Mouse (Mus musculus) heart, embryonic 14.5 days (tissue): ENCODE measurements around the gene 2010111I01Rik. TPM values are rescaled to one million over a fixed set of nuclear protein-coding genes. Genes with fewer than 3 reads are reported as not detected.
A peak's percentile ranks its signal among the peaks of the same experiment; 100 is the strongest.

ENCODE experiments used
- ATAC-seq: fragments of 200-750 bp; cut with Nextera tagmentation; 2 replicates; pipeline ENCODE4 v1.8.0; 2017; ENCODE audit warnings: low read depth, moderate TSS enrichment; ENCODE audit not compliant: insufficient number of reproducible peaks, insufficient read depth, low FRiP score
- H3K27ac ChIP-seq, 2 experiments: fragments of 200-500 bp in 1 of 2; fragments of 300-500 bp in 1 of 2; sonication (generic) in 1 of 2; replicated peaks in 1 of 2; 2 replicates each; pipeline ENCODE4 v1.5.1; 2012 to 2014; ENCODE audit warnings: low read depth in 2 of 2, low read length in 2 of 2, control low read depth in 1 of 2, mild to moderate bottlenecking in 1 of 2, mixed read lengths in 1 of 2; ENCODE audit not compliant: control insufficient read depth in 1 of 2, insufficient read depth in 1 of 2
- H3K27me3 ChIP-seq: fragments of 300-500 bp; sonication (generic); 2 replicates; pipeline ENCODE4 v1.6.1; 2014; ENCODE audit warnings: mild to moderate bottlenecking, low read length, control low read depth; ENCODE audit not compliant: control insufficient read depth, insufficient read depth
- H3K36me3 ChIP-seq: fragments of 300-500 bp; sonication (generic); 2 replicates; pipeline ENCODE4 v1.6.1; 2014; ENCODE audit warnings: mild to moderate bottlenecking, control low read depth, low read length, mixed read lengths; ENCODE audit not compliant: control insufficient read depth, insufficient read depth
- H3K4me1 ChIP-seq, 2 experiments: fragments of 200-500 bp in 1 of 2; fragments of 300-500 bp in 1 of 2; sonication (generic) in 1 of 2; 2 replicates each; pipeline ENCODE4 v1.6.1; 2012 to 2014; ENCODE audit warnings: low read length in 2 of 2, control low read depth in 1 of 2, mixed read lengths in 1 of 2; ENCODE audit not compliant: control insufficient read depth in 2 of 2, insufficient read depth in 2 of 2
- H3K4me2 ChIP-seq: fragments of 300-500 bp; sonication (generic); 2 replicates; pipeline ENCODE4 v1.6.1; 2014; ENCODE audit warnings: mild to moderate bottlenecking, low read length
- H3K4me3 ChIP-seq, 2 experiments: fragments of 200-500 bp in 1 of 2; fragments of 300-500 bp in 1 of 2; sonication (generic) in 1 of 2; 2 replicates each; pipeline ENCODE4 v1.5.1; 2012 to 2014; ENCODE audit warnings: low read length in 2 of 2, mild to moderate bottlenecking in 2 of 2, control low read depth in 1 of 2, low read depth in 1 of 2, moderate library complexity in 1 of 2; ENCODE audit not compliant: control insufficient read depth in 1 of 2, insufficient read depth in 1 of 2
- H3K9ac ChIP-seq: fragments of 300-500 bp; sonication (generic); 2 replicates; pipeline ENCODE4 v1.6.1; 2014; ENCODE audit warnings: mild to moderate bottlenecking, low read length
- H3K9me3 ChIP-seq: fragments of 300-500 bp; sonication (generic); 2 replicates; pipeline ENCODE4 v1.6.1; 2016; ENCODE audit warnings: low read length, control low read depth; ENCODE audit not compliant: control insufficient read depth
- WGBS: fragments of 180-500 bp; shearing (Covaris S2); extraction: QIAGEN DNeasy Blood & Tissue Kit; methylation state at CpG from one replicate; pipeline ENCODE4 v1.1.7; 2014; 5-methylcytosine and 5-hydroxymethylcytosine counted together
- polyA plus RNA-seq: library from polyadenylated mRNA; unstranded; fragments of >200 nt; fragmentation: Nextera tagmentation; extraction: Ambion mirVana; gene quantifications from 2 replicates; pipeline ENCODE4 v1.2.1, GENCODE M21; 2014

Gene 2010111I01Rik
- polyA plus RNA-seq, 1 experiment from 2014 or later = 69.5 TPM

DNA sequence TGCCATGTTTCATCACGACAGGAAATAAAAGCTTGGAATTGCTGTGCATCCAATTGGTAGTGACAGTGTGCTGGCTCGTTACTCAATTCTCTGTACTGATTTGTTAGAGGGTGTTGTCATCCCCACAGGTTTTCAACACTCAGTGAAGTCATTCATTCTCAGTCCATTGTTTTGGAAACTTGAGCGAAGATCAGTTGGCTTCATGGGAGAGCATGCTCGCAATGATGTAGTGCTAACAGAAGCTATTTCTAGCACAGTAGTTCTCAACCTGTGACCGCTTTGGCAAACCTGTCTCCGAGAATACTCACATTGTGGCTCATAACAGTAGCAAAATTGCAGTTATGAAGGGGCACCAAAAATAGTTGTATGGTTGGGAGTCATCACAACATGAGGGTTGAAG, 8.7 kb upstream of the 2010111I01Rik start:
- WGBS = 49% methylated on average over 6 of the region's 6 CpGs

DNA sequence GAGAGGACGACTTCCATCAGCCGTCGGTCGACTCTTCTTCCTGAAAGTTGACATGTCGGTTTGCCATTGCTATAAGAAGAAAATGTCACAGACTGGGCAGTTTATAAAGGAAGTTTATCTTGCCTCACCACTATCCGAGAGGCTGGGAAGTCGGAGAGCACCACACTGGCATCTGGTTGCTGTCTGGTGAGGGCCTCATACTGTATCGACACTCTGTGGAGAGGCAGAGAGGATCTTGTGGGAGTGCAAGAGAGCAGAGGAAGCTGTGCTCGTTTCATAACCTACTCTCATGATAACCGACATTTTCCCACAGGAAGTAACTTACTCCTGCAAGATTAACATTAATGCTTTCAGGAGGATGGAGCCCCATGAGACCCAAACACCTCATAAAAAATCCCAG, 7.9 kb upstream of the 2010111I01Rik start:
- no peak overlapping the region for H3K4me3 ChIP-seq
- ATAC-seq = no peak
- no peak overlapping the region for H3K9ac ChIP-seq
- H3K27ac ChIP-seq = no peak overlapping the region
- no peaks in the 10 kb centered on the region for H3K36me3 ChIP-seq
- H3K4me1 ChIP-seq = peaks cover 3 to 7% of the 10 kb centered on the region in 2 experiments; a peak in 2 of 4 replicates
- no peaks in the 10 kb centered on the region for H3K27me3 ChIP-seq
- WGBS = 47% methylated on average over 10 of the region's 10 CpGs
- no peak overlapping the region for H3K4me2 ChIP-seq
- H3K9me3 ChIP-seq = no peaks in the 10 kb centered on the region

More for the DNA sequence above, 8.7 kb upstream of the 2010111I01Rik start:
- ATAC-seq = no peak
- no peak overlapping the region for H3K27ac ChIP-seq
- peaks cover 3 to 7% of the 10 kb centered on the region in 2 experiments; a peak in 2 of 4 replicates for H3K4me1 ChIP-seq
- H3K36me3 ChIP-seq = no peaks in the 10 kb centered on the region
- H3K4me2 ChIP-seq = no peak overlapping the region
- no peaks in the 10 kb centered on the region for H3K9me3 ChIP-seq
- no peak overlapping the region for H3K9ac ChIP-seq
- H3K4me3 ChIP-seq = no peak overlapping the region
- no peaks in the 10 kb centered on the region for H3K27me3 ChIP-seq

DNA sequence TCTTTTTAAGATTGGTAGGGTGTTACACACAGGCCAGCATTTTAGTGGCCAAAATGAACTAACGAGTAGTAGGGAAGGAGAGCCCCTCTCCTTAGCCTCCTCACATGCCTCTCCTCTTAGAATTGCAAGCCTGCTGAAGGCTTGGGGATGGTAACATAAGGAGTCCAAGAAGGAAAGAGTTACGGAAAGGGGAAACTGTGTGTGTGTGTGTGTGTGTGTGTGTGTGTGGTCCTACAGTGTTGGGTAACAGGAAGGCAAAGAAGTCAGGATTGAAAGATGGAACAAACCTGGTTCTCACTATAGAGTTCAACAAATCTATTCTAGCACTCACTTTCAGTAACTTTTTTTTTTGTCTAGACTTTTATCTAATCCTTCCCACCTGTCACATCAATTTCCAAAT, 1.3 kb upstream of the 2010111I01Rik start:
- H3K4me2 ChIP-seq = no peak overlapping the region
- H3K9ac ChIP-seq = no peak overlapping the region
- no peaks in the 10 kb centered on the region for H3K9me3 ChIP-seq
- H3K4me1 ChIP-seq = no peaks in the 10 kb centered on the region
- no peak overlapping the region for H3K4me3 ChIP-seq
- H3K36me3 ChIP-seq = no peaks in the 10 kb centered on the region
- ATAC-seq = no peak
- H3K27ac ChIP-seq = no peak overlapping the region
- no peaks in the 10 kb centered on the region for H3K27me3 ChIP-seq
- 80% methylated on average over 2 of the region's 2 CpGs for WGBS

DNA sequence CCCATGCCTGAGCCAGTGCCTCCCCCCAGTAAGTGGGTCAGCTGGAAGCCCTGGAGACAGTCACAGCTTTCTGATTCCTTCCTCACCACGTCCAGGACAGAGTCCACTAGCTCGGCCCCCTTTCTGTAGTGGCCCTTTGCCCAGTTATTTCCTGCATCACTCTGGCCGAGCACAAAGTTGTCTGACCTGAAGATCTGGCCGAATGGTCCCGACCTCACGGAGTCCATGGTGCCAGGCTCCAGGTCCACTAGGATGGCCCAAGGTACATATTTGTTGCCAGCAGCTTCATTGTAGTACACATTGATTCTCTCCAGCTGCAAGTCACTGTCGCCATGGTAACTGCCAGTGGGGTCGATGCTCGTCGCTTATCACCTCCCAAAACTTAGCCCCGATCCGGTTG, 3.5 kb downstream of the 2010111I01Rik start:
- no peak overlapping the region for H3K4me2 ChIP-seq
- H3K9ac ChIP-seq = no peak overlapping the region
- H3K9me3 ChIP-seq = no peaks in the 10 kb centered on the region
- no peaks in the 10 kb centered on the region for H3K36me3 ChIP-seq
- no peak for ATAC-seq
- H3K4me1 ChIP-seq = peaks cover 6 to 19% of the 10 kb centered on the region in 2 experiments
- H3K27ac ChIP-seq = no peak overlapping the region
- no peak overlapping the region for H3K4me3 ChIP-seq
- 83% methylated on average over 12 of the region's 12 CpGs for WGBS
- no peaks in the 10 kb centered on the region for H3K27me3 ChIP-seq

DNA sequence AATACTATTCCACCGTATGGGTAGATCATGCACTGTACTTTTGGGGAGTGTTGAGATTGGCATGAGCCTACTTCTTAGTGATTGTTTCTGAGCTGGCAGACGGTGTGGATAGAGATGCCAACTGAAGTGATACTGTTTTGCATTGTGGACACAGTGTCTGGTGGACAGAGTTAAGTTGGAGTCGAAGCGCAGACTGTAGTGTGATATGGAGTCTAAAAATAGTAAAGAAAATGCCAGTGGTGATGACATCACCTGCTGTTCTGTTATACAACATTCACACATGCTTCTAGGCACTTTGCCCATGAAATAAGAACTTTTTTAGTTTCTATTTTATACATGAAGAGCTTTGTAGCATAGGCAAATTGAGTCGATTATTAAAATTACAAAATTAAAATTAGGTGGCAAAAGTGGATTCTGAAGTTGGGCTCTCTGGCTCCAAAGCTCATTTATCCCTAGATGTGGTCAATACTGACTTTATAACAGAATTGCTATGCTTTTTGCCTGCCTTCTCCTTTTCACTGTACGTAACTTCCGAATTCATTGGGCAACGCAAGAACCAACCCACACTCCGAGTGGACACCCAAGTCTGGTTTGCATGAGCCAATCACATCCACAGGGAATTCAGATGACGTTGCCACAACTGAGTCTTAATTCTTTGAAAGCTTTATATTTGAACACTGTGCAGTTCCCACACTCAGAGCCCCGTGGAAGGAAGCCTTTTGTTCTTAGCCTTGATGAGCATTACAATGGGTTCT, 6.0 kb downstream of the 2010111I01Rik start:
- peak overlapping the region; percentile 67 to 83 for H3K27ac ChIP-seq
- H3K9ac ChIP-seq = no peak overlapping the region
- no peaks in the 10 kb centered on the region for H3K9me3 ChIP-seq
- H3K4me3 ChIP-seq = no peak overlapping the region
- no peaks in the 10 kb centered on the region for H3K36me3 ChIP-seq
- ATAC-seq = peak; percentile 76
- WGBS = 53% methylated on average over 11 of the region's 11 CpGs
- peaks cover 6 to 19% of the 10 kb centered on the region in 2 experiments for H3K4me1 ChIP-seq
- H3K27me3 ChIP-seq = no peaks in the 10 kb centered on the region
- 0 out of 2 replicates have a peak overlapping the region, but pooled peaks have one; percentile 6 for H3K4me2 ChIP-seq

DNA sequence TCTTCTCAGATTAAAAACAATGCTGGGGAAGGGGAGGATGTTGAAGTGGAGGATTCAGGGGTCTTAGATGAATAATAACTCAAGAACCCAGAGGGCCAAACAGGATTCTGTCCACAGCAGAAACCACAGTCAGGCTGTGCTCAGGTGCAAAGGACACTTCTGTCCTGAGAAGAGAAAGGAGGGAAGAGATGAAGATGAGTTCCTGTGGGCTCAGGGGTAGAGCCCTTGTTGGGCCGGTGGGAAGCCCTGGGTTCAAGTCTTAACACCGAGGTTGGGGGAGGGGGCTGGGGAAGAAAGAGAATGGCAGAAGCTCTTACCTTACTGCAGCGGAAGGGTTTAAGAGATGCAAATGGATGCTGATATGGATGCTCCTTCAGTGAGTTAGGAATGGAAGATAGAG, 7.7 kb downstream of the 2010111I01Rik start:
- Histone ChIP-seq H3K36me3 (no peaks in the 10 kb centered on the region), H3K4me1 (peaks cover 6 to 19% of the 10 kb centered on the region in 2 experiments), H3K9me3 (no peaks in the 10 kb centered on the region), H3K4me2 (no peak overlapping the region), H3K4me3 (no peak overlapping the region), H3K27me3 (no peaks in the 10 kb centered on the region), H3K27ac (0 out of 4 replicates have a peak overlapping the region, but pooled peaks of 1 of the 2 experiments have one; percentile 67), H3K9ac (no peak overlapping the region)
- 83% methylated on average over 3 of the region's 3 CpGs for WGBS
- ATAC-seq = no peak

DNA sequence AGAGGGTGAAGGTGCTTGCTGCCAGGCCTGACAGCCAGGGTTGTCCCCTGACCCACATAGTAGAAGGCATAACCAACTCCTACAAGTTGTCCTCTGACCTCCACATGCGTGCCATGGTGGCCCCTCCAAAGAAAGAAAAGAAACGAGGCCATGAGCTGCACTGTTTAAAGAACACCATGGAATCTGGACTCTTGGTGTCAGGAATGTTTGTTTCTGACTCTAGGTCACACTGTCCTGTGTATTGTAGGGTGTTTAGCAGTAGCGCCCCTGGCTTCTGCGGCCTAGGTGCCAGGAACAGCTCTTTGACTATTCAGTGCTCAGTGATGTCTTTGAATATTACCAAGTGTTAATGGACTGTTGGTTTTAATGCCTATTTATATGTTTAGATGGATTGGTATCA, 8.4 kb downstream of the 2010111I01Rik start:
- no peak overlapping the region for H3K27ac ChIP-seq
- WGBS = 81% methylated on average over 4 of the region's 4 CpGs

More for the DNA sequence above, 8.4 kb downstream of the 2010111I01Rik start:
- ATAC-seq = no peak
- no peaks in the 10 kb centered on the region for H3K27me3 ChIP-seq
- H3K36me3 ChIP-seq = no peaks in the 10 kb centered on the region
- H3K9me3 ChIP-seq = no peaks in the 10 kb centered on the region
- no peak overlapping the region for H3K9ac ChIP-seq
- H3K4me1 ChIP-seq = peaks cover 6 to 19% of the 10 kb centered on the region in 2 experiments
- no peak overlapping the region for H3K4me3 ChIP-seq
- H3K4me2 ChIP-seq = no peak overlapping the region
